ENCODE assay signal across 10 mouse cellular contexts in genomic region chr16:92319353-92320109, GRCm38 (mm10). TPM values are rescaled to one million over a fixed set of nuclear protein-coding genes. Genes with fewer than 3 reads are reported as not detected.
A peak's percentile ranks its signal among the peaks of the same experiment; 100 is the strongest.
DNase-seq lines count a peak whose midpoint lies in the region; ATAC-seq and TF ChIP-seq lines count a peak whose summit lies in the region.
"Had no signal": no experiment of that assay in that cellular context is flagged by ENCODE, and none has a peak within 500 bp of the region (broad histone marks: within the 10 kb centered on the region; RNA-seq: fewer than 3 reads in every experiment).

No protein-coding gene starts in this region.

- TF ChIP-seq POLR2A in lung, adult 2 months (IDR thresholded peaks at IDR 0.05; ENCODE audit: borderline replicate concordance, extremely low read depth, low read depth, low read length): no peak

- TF ChIP-seq CTCF in lung, adult 2 months (IDR thresholded peaks at IDR 0.05; ENCODE audit: insufficient read depth, low read length): peak; percentile 59

- no peak overlapping the region for H3K4me2 ChIP-seq in heart, embryonic 12.5 days

- H3K4me1 ChIP-seq in heart, embryonic 10.5 days: peaks cover 10% of the 10 kb centered on the region
- H3K4me1 ChIP-seq in heart, embryonic 12.5 days (replicated peaks): peaks cover 1% of the 10 kb centered on the region
- no peaks in the 10 kb centered on the region for H3K4me1 ChIP-seq in lung, adult 2 months (ENCODE audit: control insufficient read depth, insufficient read depth, low read length)

- H3K36me3 ChIP-seq in heart, embryonic 10.5 days: no peaks in the 10 kb centered on the region
- no peaks in the 10 kb centered on the region for H3K36me3 ChIP-seq in heart, embryonic 12.5 days

- H3K4me3 ChIP-seq in heart, embryonic 10.5 days: no peak overlapping the region
- H3K4me3 ChIP-seq in heart, embryonic 12.5 days: no peak overlapping the region
- no peak overlapping the region for H3K4me3 ChIP-seq in lung, adult 2 months (replicated peaks; ENCODE audit: extremely low read depth, low read depth, low read length)

- ATAC-seq in heart, embryonic 12.5 days (ENCODE audit: insufficient number of reproducible peaks, low FRiP score): no peak

- no peak for DNase-seq in heart, embryonic 10.5 days (ENCODE audit: low spot score)
- DNase-seq in B cell, adult 2 months: peak; percentile 76 to 78
- peak; percentile 76 for DNase-seq in WW6 (ENCODE audit: low read depth, low spot score)
- peak; percentile 46 for DNase-seq in gastrocnemius, postnatal 25 days
- DNase-seq in lung, adult 2 months: peak; percentile 60
- peak; percentile 53 to 84 for DNase-seq in spleen, postnatal 10 days (ENCODE audit: low spot score in 2 of 2)
- no peak for DNase-seq in ovary, postnatal 14 days (ENCODE audit: low spot score)

- H3K27me3 ChIP-seq in heart, embryonic 10.5 days (ENCODE audit: insufficient read depth, poor library complexity, severe bottlenecking): no peaks in the 10 kb centered on the region
- H3K27me3 ChIP-seq in heart, embryonic 12.5 days (replicated peaks): no peaks in the 10 kb centered on the region

- H3K9me3 ChIP-seq in heart, embryonic 10.5 days: no peaks in the 10 kb centered on the region
- H3K9me3 ChIP-seq in heart, embryonic 12.5 days (replicated peaks): 0 out of 2 replicates have a peak, but pooled peaks cover 4% of the 10 kb centered on the region

- peak overlapping the region; percentile 29; the same call in 1 of the 2 replicates for H3K27ac ChIP-seq in heart, embryonic 10.5 days
- no peak overlapping the region for H3K27ac ChIP-seq in heart, embryonic 12.5 days (ENCODE audit: poor library complexity, severe bottlenecking)

- WGBS in heart, embryonic 10.5 days: 57% methylated on average over 20 of the region's 20 CpGs
- whole genome bisulfite sequencing in heart, embryonic 12.5 days: 60% methylated on average over 20 of the region's 20 CpGs
- whole genome bisulfite sequencing in lung, adult 2 months: 56% methylated on average over 20 of the region's 20 CpGs

- no peak overlapping the region for H3K9ac ChIP-seq in heart, embryonic 12.5 days

RNA-seq across cellular contexts. Expression of gene Fam243, which starts 1.7 kb away (rescaled TPM):
- 0.10 TPM in 1 of 2 replicates, not detected in the other for polyA plus RNA-seq in heart, embryonic 10.5 days (2016; fragmentation: Nextera tagmentation; extraction: Ambion mirVana)
- polyA plus RNA-seq in heart, embryonic 12.5 days (2016; fragmentation: Nextera tagmentation; extraction: Ambion mirVana): not detected in 2 replicates
- total RNA-seq in gastrocnemius, postnatal 25 days (2021): not detected
- not detected in 2 replicates for polyA plus RNA-seq in lung, adult 2 months (2012; rRNA removed)
- total RNA-seq: layer of hippocampus, postnatal 25 days had no signal
- polyA plus RNA-seq: stomach, embryonic 16.5 days had no signal

RNA-seq across cellular contexts. Expression of gene Smim11, which starts 18.4 kb away (rescaled TPM):
- polyA plus RNA-seq in heart, embryonic 10.5 days (2016; fragmentation: Nextera tagmentation; extraction: Ambion mirVana): 114 and 117 TPM in 2 replicates
- 121 and 124 TPM in 2 replicates for polyA plus RNA-seq in heart, embryonic 12.5 days (2016; fragmentation: Nextera tagmentation; extraction: Ambion mirVana)
- 10 to 100 TPM; 59.4 to 63.3 TPM for total RNA-seq in gastrocnemius, postnatal 25 days (2021)
- polyA plus RNA-seq in lung, adult 2 months (2012; rRNA removed): 22.4 and 22.9 TPM in 2 replicates

RNA-seq across cellular contexts. Expression of gene Kcne2, which starts 27.3 kb away (rescaled TPM):
- 0.95 and 2.0 TPM in 2 replicates for polyA plus RNA-seq in heart, embryonic 10.5 days (2016; fragmentation: Nextera tagmentation; extraction: Ambion mirVana)
- polyA plus RNA-seq in heart, embryonic 12.5 days (2016; fragmentation: Nextera tagmentation; extraction: Ambion mirVana): 2.0 and 2.1 TPM in 2 replicates
- total RNA-seq in gastrocnemius, postnatal 25 days (2021): not detected
- 12.5 and 17.5 TPM in 2 replicates for polyA plus RNA-seq in lung, adult 2 months (2012; rRNA removed)

RNA-seq across cellular contexts. Expression of gene Kcne1, which starts 39.7 kb away (rescaled TPM):
- 21.3 and 54.9 TPM in 2 replicates for polyA plus RNA-seq in heart, embryonic 10.5 days (2016; fragmentation: Nextera tagmentation; extraction: Ambion mirVana)
- 78.4 and 87.1 TPM in 2 replicates for polyA plus RNA-seq in heart, embryonic 12.5 days (2016; fragmentation: Nextera tagmentation; extraction: Ambion mirVana)
- not detected for total RNA-seq in gastrocnemius, postnatal 25 days (2021)
- not detected in 2 replicates for polyA plus RNA-seq in lung, adult 2 months (2012; rRNA removed)
- total RNA-seq: layer of hippocampus, postnatal 25 days had no signal

Comparison
In these comparisons a context has a peak if more than half of its experiments do, and no peak if none do; other contexts are left out.
1. DNase-seq: peak in B cell, adult 2 months (2 of 2), WW6 (single experiment), gastrocnemius, postnatal 25 days (single experiment), lung, adult 2 months (single experiment) and spleen, postnatal 10 days (2 of 2); none in heart, embryonic 10.5 days (single experiment) and ovary, postnatal 14 days (single experiment).